Mouse (Mus musculus): ENCODE results near the gene Lhpp.

GRCm38 (mm10) chr7:132690716-132691472, 80.5 kb downstream of the Lhpp start:
- TF ChIP-seq EP300 (IDR thresholded peaks at IDR 0.05; ENCODE audit: low read depth) (no peak), CTCF (IDR thresholded peaks at IDR 0.05; ENCODE audit: low read depth) (no peak)
